Mouse (Mus musculus): Measurements from ENCODE around the gene Ap3b1. TPM values are rescaled to one million over a fixed set of nuclear protein-coding genes. Genes with fewer than 3 reads are reported as not detected.

Ap3b1 gene
- polyA plus RNA-seq, 1 experiment from 2014 or later: 51.4 TPM

GRCm38 (mm10) chr13:94608420-94608831, 249.7 kb downstream of the Ap3b1 start:
- ATAC-seq (ENCODE audit: insufficient number of reproducible peaks, insufficient read depth, low FRiP score, low TSS enrichment): no peak
- H3K4me1 ChIP-seq: peaks cover 11% of the 10 kb centered on the region
- no peaks in the 10 kb centered on the region for H3K9me3 ChIP-seq
- H3K4me3 ChIP-seq: no peak overlapping the region
- 3% methylated on average over 11 of the region's 11 CpGs for WGBS
- no peak overlapping the region; the same call in 1 of the 2 replicates for H3K9ac ChIP-seq
- H3K27ac ChIP-seq: no peak overlapping the region
- no peaks in the 10 kb centered on the region for H3K36me3 ChIP-seq
- no peak overlapping the region for H3K4me2 ChIP-seq (replicated peaks)
- H3K27me3 ChIP-seq: peaks cover 24% of the 10 kb centered on the region

- 27% methylated on average over 10 of the region's 10 CpGs for WGBS
- no peak overlapping the region for H3K4me3 ChIP-seq
- H3K4me2 ChIP-seq (replicated peaks): no peak overlapping the region
- H3K36me3 ChIP-seq: no peaks in the 10 kb centered on the region
- no peaks in the 10 kb centered on the region for H3K9me3 ChIP-seq
- peaks cover 11% of the 10 kb centered on the region for H3K4me1 ChIP-seq
- no peak for ATAC-seq (ENCODE audit: insufficient number of reproducible peaks, insufficient read depth, low FRiP score, low TSS enrichment)
- no peak overlapping the region for H3K9ac ChIP-seq
- H3K27me3 ChIP-seq: peaks cover 20% of the 10 kb centered on the region
- H3K27ac ChIP-seq: no peak overlapping the region
These were observed 250.2 kb downstream of the Ap3b1 start for GRCm38 (mm10) chr13:94608947-94609346.

Small RNA genes within 50 kb of the gene (microRNA-seq; reads per million reads assigned to microRNA genes)
- gene Gm25109: not detected

Other genes with a start within 250 kb of the Ap3b1 start
- gene Scamp1, start 73.1 kb upstream of the Ap3b1 start, polyA plus RNA-seq (2016; fragmentation: Nextera tagmentation; extraction: Ambion mirVana): 34.2 and 37.7 TPM in 2 replicates